Mouse (Mus musculus) Patski (cell line): ENCODE results near the gene Eif5b. TPM values are rescaled to one million over a fixed set of nuclear protein-coding genes. Genes with fewer than 3 reads are reported as not detected.
A peak's percentile ranks its signal among the peaks of the same experiment; 100 is the strongest.
"Not testable (repeated sequence)": the region's sequence is repeated elsewhere in the genome, so short reads cannot be mapped to it uniquely, and the experiment has no call there.

Experiments
- ATAC-seq: fragments of 100-300 bp; one replicate; pipeline ENCODE4 v1.8.0; 2021
- CTCF ChIA-PET: fragments of 350-600 bp; sonication (Branson Sonifier 250); formaldehyde crosslinking; loops from one replicate; lab custom pipeline; 2022; ENCODE audit warnings: inconsistent platforms; lab: Charles Lee
- POLR2A ChIA-PET: fragments of 350-600 bp; sonication (Branson Sonifier 250); formaldehyde crosslinking; loops from one replicate; lab custom pipeline; 2022; ENCODE audit warnings: antibody characterized with exemption, inconsistent platforms; lab: Charles Lee
- DNase-seq: peaks from one replicate; pipeline ENCODE4 v3.0.0-alpha.2; 2011; ENCODE audit warnings: low read depth, low spot score
- H3K27me3 ChIP-seq: fragments of 371-371 bp; one replicate; pipeline ENCODE4 v1.5.1; 2021
- CTCF ChIP-seq: fragments of 100-300 bp; IDR thresholded peaks from one replicate; pipeline ENCODE4 v1.5.1; 2021
- in situ Hi-C: fragments of 300-500 bp; cut with MboI; formaldehyde crosslinking; loops from 3 replicates; pipeline ENCODE4 v1.11.1; 2018; ENCODE audit warnings: low pct_unique_long_range_greater_than_20kb, mixed read lengths
- polyA plus RNA-seq: library from polyadenylated mRNA; unstranded; gene quantifications from one replicate; pipeline ENCODE4 v1.2.3, GENCODE M21; 2021

Gene Eif5b
- polyA plus RNA-seq: 82.7 TPM

DNA sequence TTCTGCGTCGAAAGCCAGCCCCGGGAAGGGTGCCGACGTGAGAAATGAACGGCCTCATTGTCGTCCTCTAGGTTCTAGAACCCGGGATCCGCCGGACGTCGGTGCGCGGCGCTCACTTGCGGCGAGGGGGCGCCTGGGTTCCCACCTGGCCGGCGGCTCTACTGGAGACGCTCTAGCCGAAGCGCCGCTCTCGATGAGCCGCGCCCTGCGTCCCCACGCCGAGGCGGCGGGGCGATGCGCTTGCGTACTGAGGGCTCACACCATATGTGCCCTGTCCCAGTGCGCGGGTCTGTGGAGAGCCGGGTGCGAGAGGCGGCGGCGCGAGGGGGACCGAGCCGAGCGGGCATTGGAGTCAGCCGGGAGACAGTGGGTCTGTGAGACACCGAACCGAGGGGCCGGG, at the start of gene Eif5b, which contains the start of gene Txndc9:
Gene Eif5b, plus strand, starts transcription at position 144 of the 400 bp plus-strand sequence.
Gene Txndc9, minus strand, starts transcription at position 27 of the 400 bp plus-strand sequence.
- no peak for TF ChIP-seq CTCF
- no peaks in the 10 kb centered on the region for H3K27me3 ChIP-seq
- DNase-seq: no peak
- POLR2A ChIA-PET: no interaction called here
- CTCF ChIA-PET: no interaction called here
- in situ Hi-C loops: loop anchor here (25.0 kb wide), 1 partner anchor 311 kb away; no protein-coding TSS in a partner anchor
- peak; percentile 93 for ATAC-seq

DNA sequence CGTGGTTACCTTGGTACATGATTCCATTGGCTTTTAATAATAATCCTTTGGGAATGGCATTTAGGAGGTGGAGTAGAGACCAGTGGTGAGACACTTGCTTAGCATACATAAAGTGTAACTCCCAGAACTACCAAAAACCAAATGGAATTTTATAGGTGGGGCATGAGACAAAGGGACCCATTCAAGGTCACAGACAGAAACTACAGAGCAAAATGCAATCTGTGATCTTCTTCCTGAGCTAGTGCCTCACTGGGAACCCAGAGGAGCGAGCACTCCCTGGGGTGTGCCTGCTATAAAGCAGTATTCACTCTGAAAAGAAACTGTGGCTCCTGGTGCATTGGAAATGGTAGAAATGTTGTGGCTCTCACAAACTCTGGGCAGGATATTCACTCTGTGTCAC, 48.9 kb upstream of the Eif5b start:
- H3K27me3 ChIP-seq: no peaks in the 10 kb centered on the region
- POLR2A ChIA-PET: no interaction called here

DNA sequence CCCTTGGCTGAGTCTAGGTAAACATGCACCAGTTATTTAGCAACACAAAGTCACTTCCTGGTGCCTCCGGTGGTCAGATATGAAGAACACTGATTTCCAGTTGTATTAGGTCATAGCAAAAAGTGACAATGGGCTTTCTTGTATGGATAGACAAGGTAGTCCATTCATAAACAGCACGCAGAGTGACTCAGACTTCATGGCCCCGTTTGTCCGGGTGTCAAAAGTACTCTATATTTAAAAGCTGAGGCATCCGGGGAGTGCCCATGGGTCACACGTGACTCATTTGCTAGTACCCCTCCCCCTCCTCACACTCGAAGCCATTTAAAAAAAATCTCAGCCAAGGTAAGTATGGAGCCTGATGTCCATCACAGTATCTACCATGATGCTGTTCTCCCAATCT, 43.0 kb upstream of the Eif5b start:
- in situ Hi-C loops: no loop called here

More for the DNA sequence above, 48.9 kb upstream of the Eif5b start:
- CTCF ChIA-PET: interaction anchor here (1.2 kb wide), 1 partner anchor 20 kb away, joined by 3 read pairs; no protein-coding TSS in a partner anchor
- TF ChIP-seq CTCF: no peak
- in situ Hi-C loops: no loop called here
- ATAC-seq (no peak), DNase-seq (no peak)

DNA sequence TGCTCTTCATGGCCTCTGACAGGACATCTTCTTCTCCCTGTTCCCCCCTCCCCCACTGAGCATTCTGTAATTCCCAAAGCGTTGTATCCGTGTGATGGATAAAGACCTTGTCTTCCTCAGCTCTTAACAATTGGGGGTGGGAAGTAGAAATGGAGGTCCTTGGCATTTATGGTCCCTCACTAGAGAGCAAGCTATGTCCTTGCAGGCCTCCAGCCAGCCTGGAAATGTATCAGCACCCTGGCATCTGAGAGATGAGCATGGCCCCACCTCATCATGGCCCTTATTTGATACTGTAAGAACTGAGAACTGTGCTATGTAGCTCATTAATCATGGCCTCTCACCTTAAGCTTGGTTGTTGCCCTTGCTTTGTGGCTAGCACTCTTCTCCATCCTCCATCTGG, 42.6 kb upstream of the Eif5b start:
- ChIA-PET POLR2A (no interaction called here), CTCF (interaction anchor here (1.1 kb wide), 1 partner anchor 13 kb away, joined by 3 read pairs; no protein-coding TSS in a partner anchor)
- no peak for ATAC-seq
- H3K27me3 ChIP-seq: peaks cover 3% of the 10 kb centered on the region
- DNase-seq: no peak
- TF ChIP-seq CTCF: no peak
- in situ Hi-C loops: no loop called here

More for the DNA sequence above, 43.0 kb upstream of the Eif5b start:
- POLR2A ChIA-PET: no interaction called here
- TF ChIP-seq CTCF: no peak
- CTCF ChIA-PET: interaction anchor here (1.1 kb wide), 1 partner anchor 14 kb away, joined by 3 read pairs; no protein-coding TSS in a partner anchor
- no peak for DNase-seq
- H3K27me3 ChIP-seq: peaks cover 3% of the 10 kb centered on the region
- ATAC-seq: no peak

DNA sequence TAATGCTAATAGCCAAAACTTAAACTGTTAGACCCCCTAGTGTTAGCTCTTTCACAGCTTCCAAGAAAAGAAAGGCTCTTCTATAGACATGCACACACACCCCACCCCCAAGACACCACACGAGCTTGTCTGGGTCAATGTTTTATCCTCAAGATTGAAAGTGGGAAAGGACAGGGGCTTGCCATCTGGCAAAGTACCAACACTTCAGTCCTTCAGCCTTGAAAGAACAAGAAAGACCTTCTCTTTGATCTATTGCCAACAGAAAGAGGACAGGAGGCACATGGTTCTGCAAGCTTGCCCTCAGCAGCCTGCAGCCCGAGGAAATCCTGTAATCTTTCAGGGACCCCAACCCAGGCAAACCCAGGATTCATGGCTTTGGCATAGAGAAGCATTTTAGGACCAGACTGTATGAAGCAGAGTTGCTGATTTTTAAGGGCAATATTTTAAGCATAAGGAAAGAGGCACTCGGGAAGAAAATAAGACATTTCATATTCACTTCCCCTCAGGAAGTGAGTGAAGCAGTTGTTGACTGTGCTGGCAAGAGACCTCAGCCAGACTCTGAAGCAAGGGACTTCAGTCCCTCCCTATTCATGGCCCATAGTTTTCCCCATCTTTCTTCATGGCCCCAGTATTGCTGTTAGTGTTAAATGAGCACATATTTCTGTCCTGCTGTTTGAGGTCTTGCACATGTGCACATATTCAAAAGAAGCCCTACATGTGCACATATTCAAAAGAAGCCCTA, 40.9 kb upstream of the Eif5b start:
- no peak for DNase-seq
- CTCF ChIA-PET: no interaction called here
- in situ Hi-C loops: no loop called here
- TF ChIP-seq CTCF: no peak
- peaks cover 3% of the 10 kb centered on the region for H3K27me3 ChIP-seq
- POLR2A ChIA-PET: no interaction called here
- no peak for ATAC-seq

DNA sequence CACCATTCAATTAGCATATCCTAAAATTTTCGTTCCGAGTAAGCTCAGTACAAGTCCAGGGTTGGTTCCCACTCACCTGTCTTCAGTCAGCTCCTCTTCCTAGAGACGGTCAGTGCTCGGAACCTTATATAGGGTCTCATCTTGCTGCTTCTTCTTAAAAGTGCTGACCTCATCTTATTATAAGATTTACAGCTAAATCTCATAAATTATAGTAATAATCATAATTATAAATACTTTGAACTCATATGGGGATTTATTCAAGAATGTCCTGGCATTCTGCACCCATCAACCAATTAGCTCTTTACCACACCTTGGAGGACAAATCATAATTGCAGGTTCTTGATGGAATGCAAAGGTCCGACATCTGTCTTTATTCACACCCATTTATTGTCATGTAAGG, 40.2 kb upstream of the Eif5b start, which contains the start of gene Lyg1:
Gene Lyg1, minus strand, starts transcription at position 101 of the 400 bp plus-strand sequence.
- CTCF ChIA-PET: no interaction called here
- peaks cover 3% of the 10 kb centered on the region for H3K27me3 ChIP-seq
- ATAC-seq (no peak), DNase-seq (no peak)
- no peak for TF ChIP-seq CTCF
- POLR2A ChIA-PET: no interaction called here
- in situ Hi-C loops: no loop called here

DNA sequence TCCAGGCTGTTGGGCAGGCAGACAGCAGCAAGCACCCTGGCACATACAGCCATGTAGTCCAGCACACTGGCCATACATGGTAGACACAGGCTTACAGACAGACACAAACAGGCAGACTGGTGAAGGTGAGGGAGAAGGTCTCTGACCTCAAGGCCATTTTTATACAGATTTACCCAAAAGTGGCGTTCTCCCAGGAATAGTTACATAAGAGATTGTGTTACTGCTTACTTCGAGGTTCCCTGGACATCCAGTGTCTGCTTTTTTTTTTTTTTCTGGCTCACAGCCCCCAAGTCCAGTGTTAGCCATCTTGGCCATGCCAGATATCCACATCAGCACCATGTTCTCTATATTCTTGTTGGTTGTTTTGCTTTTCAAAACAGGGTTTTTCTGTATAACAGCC, 39.3 kb upstream of the Eif5b start:
- peaks cover 3% of the 10 kb centered on the region for H3K27me3 ChIP-seq
- ATAC-seq: no peak
- in situ Hi-C loops: no loop called here
- CTCF ChIA-PET: no interaction called here
- POLR2A ChIA-PET: no interaction called here
- no peak for DNase-seq
- no peak for TF ChIP-seq CTCF

DNA sequence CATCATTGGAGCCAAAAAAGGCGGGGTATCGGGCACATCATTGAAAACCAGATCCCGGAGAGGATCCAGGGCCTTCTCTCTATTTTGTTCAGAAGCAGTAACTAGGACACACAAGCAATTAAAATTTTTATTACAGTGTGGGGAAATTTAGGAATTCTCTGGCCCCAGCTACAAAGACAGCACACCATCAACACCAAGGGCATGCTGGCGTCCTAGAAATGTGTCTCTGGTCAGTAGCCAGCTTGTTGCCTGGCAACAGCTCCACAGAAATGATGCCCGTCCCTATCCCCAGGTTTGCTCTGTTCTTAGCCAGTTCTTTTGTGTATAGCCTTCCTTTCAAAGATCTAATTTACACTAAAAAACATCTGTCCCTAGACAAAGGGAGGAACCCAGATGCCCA, 38.3 kb upstream of the Eif5b start:
- in situ Hi-C loops: no loop called here
- no peak for TF ChIP-seq CTCF
- ATAC-seq (no peak), DNase-seq (no peak)
- ChIA-PET POLR2A (no interaction called here), CTCF (interaction anchor here (1.1 kb wide), 1 partner anchor 11 kb away, joined by 3 read pairs; no protein-coding TSS in a partner anchor)
- H3K27me3 ChIP-seq: peaks cover 3% of the 10 kb centered on the region

DNA sequence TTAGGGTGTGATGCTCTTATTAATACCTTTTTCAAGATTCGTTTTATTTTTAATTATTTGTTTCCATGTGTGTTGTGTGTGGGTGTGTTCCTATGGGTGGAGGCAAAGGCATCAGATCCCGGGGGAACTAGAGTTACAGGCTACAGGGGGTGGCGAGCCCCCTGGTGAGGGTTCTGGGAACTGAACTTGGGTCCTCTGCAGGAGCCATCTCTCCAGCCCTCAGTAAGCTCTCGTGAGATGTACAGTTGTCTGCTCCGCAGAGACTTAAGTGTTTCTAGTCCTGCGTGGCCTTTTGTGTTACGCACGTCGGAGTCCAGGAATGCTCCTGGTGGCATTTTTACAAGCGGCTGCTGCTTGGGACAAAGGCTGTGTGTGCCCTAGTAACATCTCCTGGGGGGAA, 32.2 kb upstream of the Eif5b start:
- TF ChIP-seq CTCF: no peak
- in situ Hi-C loops: no loop called here
- ChIA-PET POLR2A (no interaction called here), CTCF (no interaction called here)
- DNase-seq: no peak
- no peaks in the 10 kb centered on the region for H3K27me3 ChIP-seq
- ATAC-seq: no peak

DNA sequence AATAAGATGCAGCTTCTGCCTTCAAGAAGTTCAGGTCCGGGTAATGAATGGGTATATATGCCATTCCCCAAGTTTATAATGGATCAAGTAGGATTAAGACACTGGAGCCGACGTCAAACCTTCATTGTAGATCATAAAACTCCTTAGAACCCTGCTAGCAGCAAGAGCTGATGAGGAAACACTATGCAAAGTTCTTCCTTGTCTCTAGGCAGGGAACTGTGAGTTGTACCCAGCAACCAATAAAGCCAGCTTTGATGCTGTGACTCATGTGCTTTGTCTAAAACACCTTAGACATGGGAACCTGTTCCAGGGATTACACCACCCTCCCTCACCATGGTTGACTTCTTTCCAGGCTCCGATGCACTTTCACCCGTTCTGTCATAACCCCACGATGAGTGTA, 29.1 kb upstream of the Eif5b start:
- CTCF ChIA-PET: interaction anchor here (1.1 to 1.2 kb wide), 2 partner anchors 14 to 20 kb away, joined by 3 read pairs; no protein-coding TSS in a partner anchor
- POLR2A ChIA-PET: no interaction called here
- TF ChIP-seq CTCF: no peak
- no peaks in the 10 kb centered on the region for H3K27me3 ChIP-seq
- in situ Hi-C loops: no loop called here
- DNase-seq (peak; percentile 25), ATAC-seq (peak; percentile 35)

DNA sequence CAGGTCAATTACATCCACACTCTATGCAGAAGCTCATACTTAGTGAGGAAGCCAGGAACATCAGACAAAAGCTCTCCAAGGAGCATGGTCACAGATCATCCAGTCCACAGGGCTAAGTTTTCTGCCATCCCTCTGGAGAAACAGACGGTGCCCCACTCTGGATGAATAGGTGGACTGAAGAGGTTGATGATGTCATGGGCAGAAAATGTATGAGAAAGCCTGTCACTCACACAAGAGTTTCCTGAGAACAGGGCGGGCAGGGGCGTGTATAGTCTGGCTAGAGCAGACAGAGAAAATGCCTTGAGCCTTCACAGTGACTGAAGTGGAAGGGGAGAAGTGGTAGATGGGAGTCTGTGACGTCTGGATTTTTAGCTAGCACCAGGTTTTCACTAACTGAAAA, 26.3 kb upstream of the Eif5b start:
- ChIA-PET POLR2A (no interaction called here), CTCF (interaction anchor here (1.4 kb wide), 1 partner anchor 11 kb away, joined by 3 read pairs; no protein-coding TSS in a partner anchor)
- in situ Hi-C loops: no loop called here

DNA sequence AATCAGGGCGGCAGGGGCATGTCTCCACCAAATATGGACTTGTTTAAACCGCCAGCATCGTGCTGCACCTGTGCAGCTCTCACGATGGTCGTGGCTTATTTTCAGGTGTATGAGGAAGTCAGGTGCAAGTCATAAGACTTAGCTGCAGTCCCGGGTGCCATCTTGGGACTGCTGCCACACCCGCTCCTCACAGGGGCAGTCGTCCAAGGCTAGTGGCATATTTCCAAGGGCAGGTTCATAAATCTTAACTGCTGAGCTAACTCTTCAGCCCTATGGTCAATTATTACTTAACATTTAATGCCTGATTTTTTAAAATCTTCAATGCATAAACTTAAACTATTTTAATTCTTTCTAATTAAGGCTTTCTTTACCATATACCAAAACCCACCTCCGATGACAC, 21.1 kb upstream of the Eif5b start:
- CTCF ChIA-PET, H3K27me3 ChIP-seq, POLR2A ChIA-PET, DNase-seq, ATAC-seq: not testable (repeated sequence)
- in situ Hi-C loops: loop anchor here (25.0 kb wide), 1 partner anchor 289 kb away; no protein-coding TSS in a partner anchor

More for the DNA sequence above, 26.3 kb upstream of the Eif5b start:
- H3K27me3 ChIP-seq: no peaks in the 10 kb centered on the region
- no peak for ATAC-seq
- DNase-seq: no peak
- TF ChIP-seq CTCF: no peak
